Mouse (Mus musculus): Measurements from ENCODE around the gene Tbc1d17.

Tbc1d17 gene

GRCm38 (mm10) chr7:44823409-44823808 lies 25.5 kb downstream of the Tbc1d17 start:
- DNase-seq (ENCODE audit: low read depth): no peak

GRCm38 (mm10) chr7:44821666-44822448 lies 27.0 kb downstream of the Tbc1d17 start:
- DNase-seq (ENCODE audit: low read depth): peak; percentile 57

- DNase-seq (ENCODE audit: low read depth): no peak
These were observed 28.4 kb downstream of the Tbc1d17 start for GRCm38 (mm10) chr7:44820525-44820924.

GRCm38 (mm10) chr7:44819863-44820262 lies 29.0 kb downstream of the Tbc1d17 start:
- DNase-seq (ENCODE audit: low read depth): no peak

GRCm38 (mm10) chr7:44819391-44819790 lies 29.5 kb downstream of the Tbc1d17 start:
- no peak for DNase-seq (ENCODE audit: low read depth)

GRCm38 (mm10) chr7:44818751-44819235 lies 30.1 kb downstream of the Tbc1d17 start:
- DNase-seq (ENCODE audit: low read depth): peak; percentile 73

- DNase-seq (ENCODE audit: low read depth): peak; percentile 54
These were observed 30.7 kb downstream of the Tbc1d17 start for GRCm38 (mm10) chr7:44818164-44818563.

- no peak for DNase-seq (ENCODE audit: low read depth)
These were observed 31.4 kb downstream of the Tbc1d17 start for GRCm38 (mm10) chr7:44817441-44817840.

GRCm38 (mm10) chr7:44816470-44817021 lies 32.3 kb downstream of the Tbc1d17 start, which contains the start of gene Atf5:
TSS of gene Atf5 (minus strand) at chr7:44816658.
- peak; percentile 70 for DNase-seq (ENCODE audit: low read depth)

GRCm38 (mm10) chr7:44815721-44816469 lies 33.0 kb downstream of the Tbc1d17 start, which contains the start of the genes Nup62 and Il4i1:
TSS of gene Nup62 (plus strand) at chr7:44816088.
TSS of gene Il4i1 (plus strand) at chr7:44816387.
- DNase-seq (ENCODE audit: low read depth): peak; percentile 100

GRCm38 (mm10) chr7:44814952-44815553 lies 33.8 kb downstream of the Tbc1d17 start:
- DNase-seq (ENCODE audit: low read depth): no peak

- DNase-seq (ENCODE audit: low read depth): no peak
These were observed 34.5 kb downstream of the Tbc1d17 start for GRCm38 (mm10) chr7:44814423-44814822.

GRCm38 (mm10) chr7:44813985-44814384 lies 34.9 kb downstream of the Tbc1d17 start:
- no peak for DNase-seq (ENCODE audit: low read depth)

- DNase-seq (ENCODE audit: low read depth): no peak
These were observed 36.1 kb downstream of the Tbc1d17 start for GRCm38 (mm10) chr7:44812651-44813325.

- DNase-seq (ENCODE audit: low read depth): no peak
These were observed 37.9 kb downstream of the Tbc1d17 start for GRCm38 (mm10) chr7:44810819-44811557.

- DNase-seq (ENCODE audit: low read depth): no peak
These were observed 38.5 kb downstream of the Tbc1d17 start for GRCm38 (mm10) chr7:44810365-44810764.

GRCm38 (mm10) chr7:44809466-44809865 lies 39.4 kb downstream of the Tbc1d17 start:
- DNase-seq (ENCODE audit: low read depth): no peak

- no peak for DNase-seq (ENCODE audit: low read depth)
These were observed 40.0 kb downstream of the Tbc1d17 start for GRCm38 (mm10) chr7:44808927-44809326.

GRCm38 (mm10) chr7:44792781-44793180 lies 56.1 kb downstream of the Tbc1d17 start:
- DNase-seq (ENCODE audit: low read depth): peak; percentile 26

- DNase-seq (ENCODE audit: low read depth): no peak
These were observed 58.8 kb downstream of the Tbc1d17 start for GRCm38 (mm10) chr7:44790066-44790465.

GRCm38 (mm10) chr7:44789531-44789930 lies 59.3 kb downstream of the Tbc1d17 start:
- DNase-seq (ENCODE audit: low read depth): no peak
